Mouse (Mus musculus) c-Kit-positive CD71-negative TER-119-negative erythroid progenitor cells, embryonic 14.5 days (primary cell): Measurements from ENCODE around the gene Slc22a18.

Source experiments
- DNase-seq: peaks from one replicate; pipeline ENCODE4 v3.0.0-alpha.2; 2013; ENCODE audit warnings: low read depth

Slc22a18 gene

GRCm38 (mm10) chr7:143473347-143474101 is at the start of gene Slc22a18:
Gene Slc22a18 (plus strand): TSS chr7:143473736.
- no peak for DNase-seq

DNA sequence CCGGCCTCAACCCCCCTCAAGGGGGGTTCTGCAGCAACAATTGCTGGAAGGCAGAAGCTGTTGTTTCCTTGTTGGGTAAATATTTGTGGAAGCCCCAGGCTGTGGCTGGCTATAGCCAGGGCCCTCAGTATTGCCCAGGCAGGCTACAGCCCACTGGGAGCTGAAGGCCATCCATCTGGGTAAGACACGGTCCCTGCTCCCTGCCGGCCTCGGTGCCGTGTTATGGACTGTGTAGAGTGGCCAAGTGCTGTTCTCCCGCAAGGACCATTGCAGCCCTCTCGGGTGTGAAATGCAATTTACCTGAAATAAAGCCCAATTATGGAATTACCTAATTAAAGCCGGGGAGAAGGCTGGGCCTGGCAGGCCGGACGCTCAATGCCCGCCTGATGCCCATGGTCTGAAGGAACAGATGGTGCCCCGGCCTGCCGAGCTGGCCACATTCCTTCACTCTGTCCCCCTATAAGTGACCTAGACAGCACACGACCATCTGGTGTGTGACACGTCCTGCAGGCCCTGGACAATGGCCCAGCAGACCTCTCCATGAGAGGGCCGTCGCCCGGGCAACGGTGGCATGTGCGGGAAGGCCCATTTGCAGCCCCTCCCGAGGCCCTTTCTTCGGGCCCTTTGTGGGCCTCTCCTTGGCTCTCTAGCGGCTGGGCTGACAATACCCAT is 45.3 kb upstream of the Slc22a18 start:
- DNase-seq = no peak

DNA sequence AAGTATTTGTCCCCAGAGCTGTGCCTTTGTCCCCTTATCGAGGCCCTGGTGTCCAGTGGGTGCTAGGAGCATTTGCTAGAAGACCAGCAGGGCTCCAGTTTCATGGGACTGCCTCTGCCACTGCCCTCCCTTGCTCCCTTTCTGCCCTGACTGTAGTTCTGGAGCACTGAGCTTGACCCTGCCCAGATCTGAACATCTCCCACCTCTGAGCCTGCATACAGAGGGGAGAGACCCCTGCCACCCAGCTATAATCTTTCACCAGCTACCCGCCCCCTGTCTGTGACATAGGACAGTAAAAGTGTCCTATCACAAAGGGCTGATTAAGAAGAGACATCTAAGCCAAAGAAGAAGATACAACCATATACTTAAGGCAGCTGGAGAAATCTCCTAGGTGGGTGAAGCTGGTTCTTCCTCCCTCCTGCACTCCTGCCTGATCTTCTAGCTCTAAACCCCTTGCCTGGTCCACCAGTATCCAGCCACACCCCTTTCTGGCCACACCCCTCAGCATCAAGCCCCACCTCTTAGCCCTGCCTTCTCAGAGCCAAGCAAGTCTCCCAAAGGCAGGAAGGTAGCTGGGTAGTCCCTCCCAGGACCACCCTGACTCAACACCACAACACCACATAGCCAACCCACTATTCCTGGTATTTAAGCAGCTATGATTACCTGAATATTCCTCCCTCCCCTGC is 44.6 kb upstream of the Slc22a18 start:
- no peak for DNase-seq

DNA sequence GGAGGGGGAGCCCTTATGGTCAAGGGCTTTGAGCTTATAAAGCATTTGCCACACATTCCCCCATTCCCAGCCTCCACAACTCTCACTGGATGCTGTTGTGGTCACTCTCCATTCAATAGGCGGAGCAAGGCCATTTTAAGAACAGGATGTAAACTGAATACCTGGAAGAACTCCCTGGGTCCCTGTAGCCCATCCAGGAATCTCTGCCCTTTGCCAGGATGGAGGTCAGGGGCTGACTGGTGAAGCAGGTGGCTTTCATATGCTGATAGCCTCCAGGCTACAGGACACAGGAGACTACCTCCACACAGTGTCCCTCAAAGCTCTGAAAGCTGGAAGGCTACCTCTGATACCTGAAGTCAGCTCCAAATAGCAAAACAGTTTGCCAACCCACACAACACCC is 40.9 kb upstream of the Slc22a18 start:
- DNase-seq = no peak

- DNase-seq = no peak
Measured at GRCm38 (mm10) chr7:143433331-143433730, 40.2 kb upstream of the Slc22a18 start.

- no peak for DNase-seq
Measured at GRCm38 (mm10) chr7:143437231-143437893, 36.2 kb upstream of the Slc22a18 start.

DNA sequence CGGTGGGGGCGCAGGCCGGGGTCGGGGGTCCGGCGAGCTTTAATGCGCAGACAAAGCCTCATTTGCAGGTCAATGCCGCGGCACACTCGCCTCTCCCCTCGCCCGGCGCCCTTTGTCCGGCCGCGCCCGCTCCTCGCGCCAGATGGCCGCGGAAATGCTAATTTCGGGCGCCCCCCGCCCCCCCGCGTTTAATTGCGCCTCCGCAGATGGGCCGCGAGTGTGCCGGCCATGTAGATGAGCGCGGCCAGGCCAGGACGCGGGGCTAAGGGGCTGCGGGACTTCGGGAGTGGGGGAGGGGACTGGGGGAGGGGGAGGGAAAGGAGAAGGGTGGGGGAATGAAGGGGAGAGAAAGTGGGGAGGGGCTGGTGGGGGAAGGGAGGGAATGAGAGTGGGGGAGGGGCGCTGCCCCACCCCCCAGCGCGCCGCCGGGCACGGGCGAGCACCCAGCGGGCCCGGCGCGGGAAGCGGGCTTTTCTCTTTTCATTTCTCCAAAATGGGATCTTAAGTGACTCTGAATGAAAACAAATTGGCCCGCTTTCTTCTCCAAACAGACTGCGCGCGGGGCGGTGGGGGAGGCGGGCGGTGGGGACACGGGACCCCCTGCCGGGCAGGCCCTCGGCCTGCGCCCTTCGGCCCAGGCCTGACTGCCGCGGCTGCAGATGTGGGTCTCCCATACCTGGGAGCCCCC is 35.5 kb upstream of the Slc22a18 start:
- DNase-seq = no peak

GRCm38 (mm10) chr7:143438965-143439364 is 34.6 kb upstream of the Slc22a18 start:
- DNase-seq = no peak

- DNase-seq = no peak
Measured at GRCm38 (mm10) chr7:143444580-143444954, 29.0 kb upstream of the Slc22a18 start.

GRCm38 (mm10) chr7:143444955-143445648 is 28.4 kb upstream of the Slc22a18 start:
- DNase-seq = no peak

DNA sequence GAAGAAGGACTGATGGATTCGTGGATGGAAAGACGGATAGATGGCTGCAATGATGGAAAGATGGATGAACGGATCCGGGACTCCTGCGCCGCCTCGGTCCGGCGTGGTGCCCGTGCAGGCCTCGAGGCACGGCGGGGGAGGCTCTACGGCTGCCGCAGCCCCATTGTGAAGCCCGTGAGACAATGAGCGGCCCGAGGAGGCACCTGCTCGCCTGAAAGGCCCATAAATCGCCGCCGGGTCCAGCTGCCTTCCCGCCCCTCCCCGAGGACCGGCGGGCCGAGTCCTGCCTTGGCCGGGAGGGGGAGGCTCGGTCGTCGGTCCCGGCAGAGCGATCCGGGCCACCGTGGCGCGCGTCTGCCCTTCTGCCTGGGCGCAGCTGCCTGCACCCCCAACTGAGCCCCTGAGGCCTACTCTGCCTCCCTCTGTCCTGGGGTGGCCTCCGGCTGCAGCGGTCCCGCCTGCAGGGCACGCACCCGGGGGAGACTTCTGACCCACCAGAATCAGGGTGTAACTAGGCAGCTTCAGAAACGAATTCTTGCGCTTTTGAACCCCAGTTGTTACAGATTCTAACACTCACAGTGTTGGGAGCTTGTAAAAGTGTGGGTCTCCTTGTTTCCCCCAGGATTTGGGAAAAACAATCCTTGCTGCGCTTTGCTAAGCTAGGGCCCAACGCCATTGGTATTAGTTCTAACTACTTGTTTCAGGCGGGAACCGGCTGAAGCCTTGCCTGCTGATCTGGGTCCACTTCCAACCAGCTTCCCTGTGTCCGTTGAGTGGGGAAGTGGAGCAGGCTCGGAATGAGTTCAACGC is 27.7 kb upstream of the Slc22a18 start:
- DNase-seq = no peak

- DNase-seq = no peak
Measured at GRCm38 (mm10) chr7:143447130-143447529, 26.4 kb upstream of the Slc22a18 start.

DNA sequence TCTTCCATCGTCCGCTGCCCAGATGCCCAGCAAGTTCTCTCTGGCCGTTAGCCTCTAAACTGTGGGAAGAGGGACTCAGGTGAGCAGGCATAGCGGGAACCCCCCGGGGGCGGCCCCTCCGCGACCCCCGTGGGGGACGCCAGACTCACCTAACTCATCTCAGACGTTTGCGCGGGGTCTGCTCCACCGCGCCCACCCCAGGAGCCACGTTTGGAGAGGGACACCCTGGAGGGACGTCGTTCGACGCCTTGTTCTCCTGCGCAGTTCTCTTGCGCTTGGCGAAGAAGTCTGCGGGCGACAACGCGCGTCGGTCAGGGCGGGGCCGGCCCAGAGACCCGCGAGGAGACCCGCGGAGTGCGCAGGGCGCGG is 14.6 kb upstream of the Slc22a18 start:
- no peak for DNase-seq

- no peak for DNase-seq
Measured at GRCm38 (mm10) chr7:143459332-143460211, 14.0 kb upstream of the Slc22a18 start.

DNA sequence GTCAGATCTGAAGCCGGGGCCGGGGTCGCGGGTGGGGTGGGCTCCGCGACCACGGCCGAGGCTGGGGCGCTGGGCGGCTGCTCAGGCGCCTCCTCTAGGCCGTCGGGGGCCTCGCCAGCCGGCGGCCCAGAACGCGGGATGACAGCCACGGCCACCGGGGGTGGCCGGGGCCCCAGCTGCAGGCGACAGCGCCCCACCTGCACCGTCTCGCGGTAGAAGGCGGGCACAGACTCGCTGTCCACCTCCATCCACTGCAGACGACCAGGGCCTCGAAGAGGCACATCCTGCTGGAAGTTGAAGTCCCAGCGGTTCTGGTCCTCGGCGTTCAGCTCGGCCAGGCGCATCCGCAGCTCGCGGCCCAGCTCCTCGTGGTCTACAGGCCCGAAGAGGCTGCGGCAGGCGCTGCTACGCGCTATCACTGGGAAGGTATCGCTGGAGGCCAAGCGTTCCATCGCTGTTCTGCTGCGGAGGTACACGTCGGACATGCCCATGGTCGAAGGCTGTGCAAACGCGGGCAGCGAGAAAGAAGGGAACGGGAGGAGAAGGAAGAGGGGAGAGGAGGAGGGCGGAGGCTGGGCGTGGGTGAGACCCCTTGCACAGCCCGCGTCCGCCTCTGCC is 13.2 kb upstream of the Slc22a18 start:
- no peak for DNase-seq

DNA sequence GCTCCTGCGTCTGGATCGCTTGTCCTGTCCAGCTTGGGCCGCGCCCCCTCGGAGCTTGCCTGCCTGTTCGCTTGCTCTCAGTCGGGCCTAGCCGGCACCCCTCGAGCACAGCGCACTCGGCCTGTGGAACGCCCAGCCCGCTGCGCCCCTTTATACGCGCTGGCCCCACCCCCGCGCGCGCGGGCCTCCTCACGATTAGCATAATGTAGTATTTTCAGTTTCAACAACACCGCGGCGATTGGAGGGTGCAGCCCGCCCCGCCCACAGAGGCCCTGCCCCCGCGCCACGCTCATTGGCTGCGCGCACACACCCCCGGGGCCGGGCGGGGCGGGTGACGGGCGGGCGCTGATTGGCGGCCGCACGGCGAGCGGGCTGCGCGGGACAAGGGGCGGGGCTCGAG is 12.7 kb upstream of the Slc22a18 start, which contains the start of gene Cdkn1c:
Cdkn1c (minus strand) TSS at position 177 of the 400 bp plus-strand sequence.
- DNase-seq = peak; percentile 69

- no peak for DNase-seq
Measured at GRCm38 (mm10) chr7:143461294-143461870, 12.2 kb upstream of the Slc22a18 start.

DNA sequence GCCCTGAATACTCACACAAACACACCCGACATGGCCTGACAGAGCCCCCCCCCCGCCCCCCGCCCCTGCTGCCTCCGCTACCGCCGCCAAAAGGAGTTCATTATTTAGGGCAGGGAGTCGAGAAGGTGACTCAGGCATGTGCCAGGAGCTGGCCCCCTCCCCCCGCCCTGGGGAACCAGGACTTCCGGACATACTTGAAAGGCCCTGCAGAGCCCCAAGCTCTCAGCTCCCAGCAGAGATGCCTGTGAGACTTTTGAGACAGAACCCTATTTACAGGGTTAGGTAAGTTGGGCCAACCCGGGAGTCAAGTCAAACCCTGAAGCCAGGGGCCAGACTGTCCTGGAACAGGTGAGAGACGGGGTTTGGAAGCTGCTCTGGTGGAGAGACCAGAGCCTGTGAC is 11.6 kb upstream of the Slc22a18 start:
- no peak for DNase-seq

DNA sequence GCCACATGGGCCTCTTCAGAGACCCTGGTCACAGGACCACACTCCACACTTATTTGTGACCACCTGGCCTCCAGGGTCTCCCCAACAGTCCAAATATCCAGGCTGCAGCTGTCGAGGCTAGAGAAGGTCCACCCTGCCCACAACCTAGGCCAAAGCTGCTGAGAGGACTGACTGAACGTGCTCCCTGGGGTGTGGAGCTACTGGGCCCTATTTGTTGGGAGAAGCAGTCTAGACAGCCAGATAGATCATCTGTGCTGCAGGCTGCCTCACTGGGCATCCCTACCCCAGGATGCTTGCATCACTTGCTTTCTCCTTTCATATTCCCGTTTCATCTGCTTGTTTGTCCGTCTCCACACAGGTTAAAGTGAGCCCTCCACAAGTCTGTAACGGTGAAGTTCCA is 11.0 kb upstream of the Slc22a18 start:
- no peak for DNase-seq
